Mouse (Mus musculus) left cerebral cortex, adult 18-20 months (tissue): ENCODE results near the gene Pbxip1. TPM values are rescaled to one million over a fixed set of nuclear protein-coding genes. Genes with fewer than 3 reads are reported as not detected.
A peak's percentile ranks its signal among the peaks of the same experiment; 100 is the strongest.

Experiments
- DNase-seq, 2 experiments: peaks; one replicate each; pipeline ENCODE4 v3.0.0; 2021 to 2022; ENCODE audit warnings: low spot score in 2 of 2, mixed read lengths in 1 of 2
- total RNA-seq, 2 experiments: library from RNA; stranded (reverse); gene quantifications; 2 replicates each; pipeline ENCODE4 v1.2.3; 2021

The Pbxip1 gene
- total RNA-seq, 2 experiments from 2014 or later: 33.9 to 34.4 TPM

DNA sequence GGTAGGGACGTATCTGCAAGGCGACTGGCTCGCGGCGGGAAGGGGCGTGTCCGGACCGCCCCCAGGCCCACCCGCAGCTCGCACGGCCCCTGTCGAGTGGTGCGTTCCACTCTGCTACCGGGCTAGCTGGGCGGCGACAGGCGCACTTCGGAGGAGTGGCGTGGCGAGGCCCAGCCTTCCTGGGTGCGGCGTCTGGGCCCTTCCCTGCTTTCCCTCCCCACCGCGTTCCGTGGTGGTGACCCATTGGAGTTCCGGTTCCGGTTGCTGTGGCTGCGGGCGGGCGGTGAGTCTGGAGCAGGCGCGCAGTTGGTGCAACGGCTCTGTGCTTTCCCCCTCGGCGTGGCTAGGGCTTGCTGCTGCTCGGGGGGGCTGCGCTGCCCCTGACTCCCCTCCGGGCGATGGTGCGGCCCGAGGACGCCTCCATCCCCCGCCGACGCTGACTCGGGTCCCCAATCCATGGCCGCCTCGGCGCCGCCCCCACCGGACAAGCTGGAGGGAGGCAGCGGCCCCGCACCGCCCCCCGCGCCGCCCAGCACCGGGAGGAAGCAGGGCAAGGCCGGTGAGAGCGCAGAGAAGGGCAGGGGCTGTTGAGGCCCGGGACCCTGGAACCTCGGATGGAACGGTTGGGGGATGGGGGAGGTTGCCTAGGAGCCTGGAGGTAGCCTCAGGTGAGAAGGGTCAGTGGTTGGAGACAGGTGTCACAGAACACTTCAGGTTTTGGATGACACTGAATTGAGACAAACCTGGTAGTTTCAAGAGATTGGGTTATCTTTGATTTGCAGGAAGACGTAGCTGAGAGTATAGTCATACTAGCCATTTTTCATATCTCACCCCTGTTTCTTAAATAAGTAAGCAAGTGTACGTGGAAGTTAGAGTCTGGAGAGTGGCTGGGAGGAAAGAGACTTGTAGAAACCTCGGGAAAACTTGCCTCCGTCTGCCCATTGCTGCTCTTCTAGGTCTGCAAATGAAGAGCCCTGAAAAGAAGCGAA lies 6.0 kb upstream of the Pbxip1 start, which contains the start of gene Pygo2:
Pygo2 (plus strand) TSS at position 44 of the 989 bp plus-strand sequence.
- peak; percentile 92 to 98 for DNase-seq

DNA sequence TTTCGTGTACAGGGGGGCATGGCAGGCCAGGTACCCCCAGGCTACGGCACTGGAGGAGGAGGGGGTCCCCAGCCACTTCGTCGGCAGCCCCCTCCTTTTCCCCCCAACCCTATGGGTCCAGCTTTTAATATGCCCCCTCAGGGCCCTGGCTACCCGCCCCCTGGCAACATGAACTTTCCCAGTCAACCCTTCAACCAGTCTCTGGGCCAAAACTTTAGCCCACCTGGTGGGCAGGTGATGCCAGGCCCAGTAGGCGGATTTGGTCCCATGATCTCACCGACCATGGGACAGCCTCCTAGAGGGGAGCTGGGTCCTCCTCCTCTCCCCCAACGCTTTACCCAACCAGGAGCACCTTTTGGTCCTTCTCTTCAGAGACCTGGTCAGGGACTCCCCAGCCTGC lies 3.9 kb upstream of the Pbxip1 start:
- no peak for DNase-seq

DNA sequence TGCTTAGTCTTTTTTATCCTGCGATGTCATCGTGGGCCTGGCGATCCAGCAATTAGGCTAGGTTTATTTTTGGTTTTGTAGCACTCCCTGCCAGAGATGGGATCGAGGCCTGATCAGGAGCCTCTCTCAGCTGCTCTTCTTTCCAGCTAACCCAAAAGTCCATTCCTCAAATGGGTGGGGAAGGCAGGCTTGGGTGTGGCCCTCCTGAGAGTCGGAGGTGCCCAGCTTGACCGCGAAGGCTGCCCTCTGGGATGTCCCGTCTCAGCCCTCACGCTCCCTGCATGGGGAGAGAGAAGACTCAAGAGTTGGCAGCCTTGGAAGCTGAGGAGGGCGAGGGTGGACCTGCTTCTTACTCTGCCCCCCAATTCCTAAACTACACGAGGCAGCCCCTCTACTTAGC lies 2.0 kb upstream of the Pbxip1 start:
- DNase-seq: no peak

DNA sequence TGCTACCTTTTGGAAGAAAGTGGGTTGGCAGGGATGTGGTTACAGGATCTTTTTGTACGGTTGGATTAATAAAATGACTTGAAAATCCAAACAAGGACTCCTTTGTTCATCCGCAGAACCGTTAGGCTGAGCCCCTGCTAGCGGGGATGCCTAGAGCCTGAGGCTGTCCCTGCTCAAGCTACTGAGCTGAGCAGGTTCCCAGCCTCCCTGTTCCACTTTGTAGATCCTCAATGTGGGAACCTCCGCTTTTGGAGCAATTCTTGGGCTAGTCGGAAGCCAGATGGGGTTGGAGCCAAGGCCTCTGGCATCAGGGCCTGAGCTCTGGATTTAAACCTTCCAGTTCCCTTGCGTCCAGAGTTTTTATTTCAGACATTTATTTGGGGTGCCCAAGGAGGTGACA lies 1.5 kb upstream of the Pbxip1 start:
- DNase-seq: no peak

DNA sequence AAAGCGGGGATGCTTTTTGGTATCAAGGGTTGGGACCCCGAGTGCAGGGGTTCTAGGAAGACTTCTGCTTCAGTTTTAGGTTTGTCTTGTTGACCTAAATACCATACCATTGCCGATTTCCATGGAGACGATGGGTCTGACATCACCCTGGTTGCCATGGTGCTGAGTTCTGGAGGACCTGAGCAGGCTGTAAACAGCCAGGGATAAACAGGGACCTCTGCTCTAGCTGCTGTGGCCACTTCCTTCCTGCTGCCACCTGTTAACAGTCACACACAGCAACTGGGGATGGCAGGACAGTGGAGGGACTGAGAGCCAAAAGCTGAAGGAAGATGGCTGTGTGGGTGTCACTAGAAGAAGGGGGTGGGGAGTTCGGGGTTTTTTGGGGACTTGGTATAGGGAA lies 763 bp downstream of the Pbxip1 start:
- DNase-seq: no peak

DNA sequence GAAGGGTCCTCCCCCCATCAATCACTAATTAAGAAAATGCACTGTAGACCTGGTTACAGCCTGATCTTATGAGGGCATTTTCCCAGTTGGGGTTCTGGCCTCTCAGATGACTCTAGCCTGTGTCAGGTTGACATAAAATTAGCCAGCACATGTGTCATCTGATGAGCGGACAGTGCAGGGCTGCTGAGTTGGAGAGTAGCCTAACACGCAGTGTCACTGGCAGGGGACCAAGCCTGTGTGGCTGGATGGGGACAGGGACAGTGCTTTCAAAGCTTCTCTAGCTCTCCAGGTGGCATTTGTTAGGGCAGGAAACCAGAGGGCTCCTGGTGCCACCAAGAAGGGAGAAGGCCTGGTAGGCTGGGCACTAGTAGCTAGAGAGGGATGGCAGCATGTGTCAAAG lies 4.2 kb downstream of the Pbxip1 start:
- DNase-seq: no peak

DNA sequence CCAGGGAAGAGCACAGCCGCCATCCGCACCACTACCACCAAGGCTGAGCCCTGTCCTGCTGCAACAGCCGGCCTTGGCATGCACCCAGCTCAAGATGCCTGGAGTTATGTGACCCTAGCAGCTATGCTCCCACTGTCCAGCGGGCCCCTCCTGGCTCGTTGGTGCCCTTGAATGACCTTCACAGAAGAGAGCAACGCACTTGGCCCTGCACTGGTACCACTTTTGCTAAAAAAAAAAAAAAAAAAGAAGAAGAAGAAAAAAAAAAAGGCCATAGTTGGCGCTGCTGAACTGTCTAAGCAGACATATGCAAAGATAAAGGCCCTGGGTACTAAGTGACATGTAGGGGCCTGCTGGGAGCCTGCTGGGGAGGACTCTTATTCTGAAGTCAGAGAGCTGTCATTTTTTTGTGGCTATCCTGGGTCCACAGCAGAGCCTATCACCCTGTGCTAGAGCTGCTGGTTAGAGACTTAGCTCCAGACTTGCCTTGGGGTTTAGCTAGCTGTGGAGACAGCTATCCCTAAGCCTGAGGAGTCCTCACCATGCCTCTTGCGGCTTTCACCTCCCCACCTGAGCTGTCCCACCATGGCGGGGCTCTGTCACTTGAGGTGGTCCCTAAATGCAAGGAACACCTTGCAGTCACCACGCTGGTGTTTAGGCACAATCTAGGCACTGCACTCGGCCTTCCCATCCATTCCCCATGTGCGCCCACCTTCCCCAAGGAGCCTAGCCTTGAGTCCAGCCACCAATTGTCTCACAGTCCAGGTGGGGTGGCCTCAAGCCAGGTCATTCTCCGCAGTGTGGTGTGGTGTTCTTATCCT lies 12.4 kb downstream of the Pbxip1 start:
- DNase-seq: no peak

DNA sequence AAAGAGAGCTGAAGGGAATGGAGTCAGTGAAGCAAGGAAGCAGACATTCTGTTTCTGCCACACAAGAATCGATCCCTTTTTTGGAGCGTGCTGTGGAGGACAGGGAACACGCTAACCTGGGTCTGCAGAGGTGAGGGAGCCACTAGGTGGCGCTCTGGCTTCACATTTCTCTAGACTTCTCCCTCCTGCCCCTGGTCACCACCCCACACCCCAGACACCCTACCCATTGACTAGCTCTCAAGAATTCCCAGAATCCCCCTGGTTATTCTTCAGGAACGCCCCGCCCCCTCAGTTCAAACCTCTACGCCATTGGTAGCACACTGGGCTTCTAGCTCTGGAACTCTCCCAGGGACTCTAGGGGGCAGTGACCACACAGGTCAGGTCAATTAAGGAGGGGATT lies 13.0 kb downstream of the Pbxip1 start:
- DNase-seq: peak; percentile 74 to 80

DNA sequence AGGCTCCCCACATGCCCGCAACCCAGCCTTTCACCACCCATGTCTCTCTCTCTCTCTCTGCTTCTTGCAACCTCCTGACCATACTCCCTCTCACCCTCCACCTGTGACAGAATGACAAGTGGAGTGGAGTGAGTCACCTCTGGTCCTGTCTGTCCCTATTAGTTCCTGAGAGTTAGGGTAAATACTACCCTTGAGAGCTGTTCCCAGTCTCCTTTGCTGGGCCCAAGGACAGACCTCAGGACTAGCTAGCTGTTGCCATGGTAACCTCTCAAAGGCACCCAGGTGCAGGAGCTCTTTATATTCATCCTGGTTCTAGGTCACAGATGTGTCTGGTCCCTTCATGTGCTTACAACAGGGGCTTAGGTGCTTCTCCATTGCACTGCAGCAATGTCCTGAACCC lies 15.4 kb downstream of the Pbxip1 start:
- no peak for DNase-seq

DNA sequence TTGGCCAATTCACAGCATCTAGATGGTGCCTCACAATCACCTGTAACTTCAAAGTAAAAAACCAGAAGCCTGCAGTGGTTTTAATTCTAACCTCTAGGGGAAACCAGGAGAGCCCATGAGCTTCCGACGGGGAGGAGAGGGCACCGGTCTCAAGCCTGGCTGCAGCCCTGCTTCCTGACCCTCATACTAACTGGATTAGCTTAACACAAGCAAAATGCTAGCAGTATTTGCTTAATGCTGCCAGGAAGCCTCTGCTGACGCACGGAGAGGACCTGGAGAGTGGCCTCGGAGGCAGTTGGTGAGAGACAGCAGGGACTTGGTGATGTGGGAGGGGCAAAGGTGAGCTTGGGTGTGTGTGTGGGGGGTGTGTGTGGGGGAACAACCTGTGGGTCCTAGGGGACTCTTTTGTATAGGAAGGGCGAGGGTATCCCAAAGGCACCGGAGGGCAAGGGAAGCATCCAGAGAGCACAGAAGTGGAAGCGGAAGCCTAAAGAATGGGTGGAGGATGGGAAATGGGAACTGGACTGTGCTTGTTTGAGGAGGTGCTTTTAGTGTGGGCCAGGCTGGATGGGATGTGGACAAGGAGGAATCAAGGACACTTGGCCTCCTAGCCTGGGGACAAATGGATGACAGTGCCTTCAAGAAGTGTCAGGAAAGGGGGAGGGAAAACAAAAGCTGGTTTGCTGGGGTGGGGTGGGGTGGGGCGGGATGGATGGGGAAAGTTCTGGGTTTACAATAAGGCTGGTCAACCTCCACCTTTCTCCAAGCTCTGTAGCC lies 18.1 kb downstream of the Pbxip1 start, which contains the start of gene Pmvk:
Pmvk (plus strand) TSS at position 141 of the 777 bp plus-strand sequence.
- no peak for DNase-seq

DNA sequence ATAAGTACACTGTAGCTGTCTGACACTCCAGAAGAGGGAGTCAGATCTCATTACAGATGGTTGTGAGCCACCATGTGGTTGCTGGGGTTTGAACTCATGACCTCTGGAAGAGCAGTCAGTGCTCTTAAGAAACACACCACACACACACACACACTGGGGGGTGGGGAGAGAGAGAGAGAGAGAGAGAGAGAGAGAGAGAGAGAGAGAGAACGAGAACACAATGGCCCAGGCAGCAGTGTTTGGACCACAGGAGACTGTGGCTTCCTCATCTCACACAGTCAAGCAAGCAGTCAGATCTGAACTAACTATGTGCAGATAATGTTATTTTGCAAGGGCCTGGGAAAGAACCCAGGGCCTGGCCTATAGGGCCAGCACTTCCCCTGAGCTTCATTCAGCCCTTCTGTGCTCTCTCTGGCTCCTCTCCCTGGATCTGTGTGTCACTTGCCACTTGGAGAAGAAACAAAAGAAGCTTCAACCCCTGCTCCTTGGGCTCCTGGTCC lies 19.3 kb downstream of the Pbxip1 start:
- no peak for DNase-seq

DNA sequence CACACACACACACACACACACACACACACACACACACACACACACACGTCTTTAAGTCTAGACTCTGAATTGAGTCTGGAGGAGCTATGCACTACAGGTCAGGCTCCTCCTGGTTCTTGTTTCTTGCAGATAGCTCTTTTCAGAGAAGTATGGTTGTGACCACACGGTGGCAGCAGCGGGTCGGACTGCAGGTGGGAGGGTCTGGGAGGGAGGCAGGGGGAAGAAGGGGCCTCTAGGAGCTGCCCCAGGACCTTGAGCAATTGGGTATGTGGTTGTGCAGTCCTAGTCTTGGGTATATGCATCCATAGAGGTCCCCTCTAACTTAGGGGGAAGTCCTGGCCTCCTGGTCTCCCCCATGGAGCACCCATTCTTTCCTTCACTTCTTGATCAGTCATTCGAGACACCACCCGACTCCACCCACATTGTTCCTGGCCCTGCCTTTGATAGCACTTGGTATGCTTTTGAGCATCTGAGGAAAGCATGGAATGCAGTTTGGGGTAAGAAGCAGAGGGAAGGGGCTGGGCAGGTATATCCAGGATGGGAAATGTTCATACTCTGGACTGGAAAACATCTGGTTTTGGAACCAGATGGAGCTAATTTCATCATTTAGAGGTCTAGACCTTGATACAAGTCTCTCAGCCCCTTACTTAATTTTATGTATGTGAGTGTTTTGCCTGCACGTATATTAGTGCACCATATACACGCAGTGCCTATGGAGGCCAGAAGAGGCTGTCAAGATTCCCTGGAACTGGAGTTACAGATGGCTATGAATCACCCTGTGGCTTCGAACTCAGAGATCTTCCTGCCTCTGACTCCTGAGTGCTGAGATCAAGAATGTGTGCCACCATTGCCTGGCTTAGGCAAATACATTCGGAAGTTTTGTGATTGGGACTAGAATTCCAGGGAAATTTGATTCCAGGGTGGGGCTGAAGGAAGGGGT lies 20.5 kb downstream of the Pbxip1 start:
- peak; percentile 58 to 69 for DNase-seq

DNA sequence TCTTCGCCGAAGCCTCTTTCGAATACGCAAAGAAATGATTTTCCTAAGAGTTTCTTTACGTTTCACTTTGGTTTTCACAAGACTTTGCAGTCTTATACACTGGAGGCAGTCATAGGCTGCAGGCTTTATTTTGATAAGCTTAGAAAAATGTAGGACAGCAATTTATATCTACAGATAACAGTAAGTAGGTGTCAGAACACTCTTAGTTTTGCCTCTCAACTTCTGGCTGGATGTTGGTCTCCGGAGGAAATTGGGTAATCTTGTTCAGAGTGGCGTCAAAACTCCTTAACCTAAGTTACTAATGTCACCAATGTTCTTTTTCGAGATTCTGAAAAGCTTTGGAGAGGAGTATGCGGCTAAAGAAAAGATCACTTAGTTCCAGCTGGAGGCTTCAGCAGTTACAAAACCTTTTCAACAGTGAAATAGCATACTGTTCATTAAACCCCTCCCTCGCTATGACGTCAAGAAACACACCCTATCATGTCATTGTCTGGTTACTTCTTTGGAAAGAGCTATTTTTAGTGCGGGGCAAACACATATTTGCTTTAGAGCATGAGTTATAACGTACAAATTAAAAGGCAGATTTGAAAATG lies 22.0 kb downstream of the Pbxip1 start:
- DNase-seq: peak in 1 of 2 experiments; percentile 29

DNA sequence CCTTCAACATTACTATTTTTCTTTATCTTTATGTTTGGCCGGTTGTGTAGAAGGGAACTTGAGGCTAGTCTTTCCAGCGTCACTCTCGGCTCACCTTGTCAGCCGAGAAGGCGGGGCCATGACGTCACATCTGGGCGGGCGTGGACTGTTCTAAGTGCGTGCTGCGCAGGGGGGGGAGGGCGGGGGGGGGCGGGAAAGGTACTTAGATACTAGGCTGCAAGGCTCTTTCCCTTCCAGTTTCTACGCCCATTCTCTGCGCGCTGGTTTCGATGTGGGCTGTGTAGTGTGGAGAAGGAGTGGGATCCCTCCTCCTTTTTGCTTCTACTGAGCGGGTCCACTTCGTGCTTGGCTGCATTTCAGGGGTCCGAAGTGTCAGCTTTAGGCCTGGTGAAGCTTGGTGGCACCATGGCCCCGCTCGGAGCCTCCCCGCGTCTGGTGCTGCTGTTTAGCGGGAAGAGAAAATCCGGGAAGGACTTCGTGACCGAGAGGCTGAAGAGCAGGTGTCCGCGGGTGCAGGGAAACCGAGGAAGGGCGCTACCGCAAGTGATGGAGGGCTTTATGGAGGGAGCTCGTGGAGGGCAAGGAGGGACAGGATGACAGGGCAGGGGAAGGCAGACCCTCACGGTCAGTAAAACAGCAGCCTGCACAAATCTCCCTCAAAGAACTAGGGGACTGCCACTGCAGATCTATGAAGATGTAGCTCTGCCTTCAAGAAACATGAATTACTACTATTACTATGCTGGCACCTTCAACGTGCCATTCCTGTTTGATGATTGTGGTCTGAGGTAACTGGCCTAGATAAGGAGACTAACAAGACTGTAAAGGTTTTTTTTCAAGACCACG lies 22.7 kb downstream of the Pbxip1 start:
- peak; percentile 89 to 93 for DNase-seq

DNA sequence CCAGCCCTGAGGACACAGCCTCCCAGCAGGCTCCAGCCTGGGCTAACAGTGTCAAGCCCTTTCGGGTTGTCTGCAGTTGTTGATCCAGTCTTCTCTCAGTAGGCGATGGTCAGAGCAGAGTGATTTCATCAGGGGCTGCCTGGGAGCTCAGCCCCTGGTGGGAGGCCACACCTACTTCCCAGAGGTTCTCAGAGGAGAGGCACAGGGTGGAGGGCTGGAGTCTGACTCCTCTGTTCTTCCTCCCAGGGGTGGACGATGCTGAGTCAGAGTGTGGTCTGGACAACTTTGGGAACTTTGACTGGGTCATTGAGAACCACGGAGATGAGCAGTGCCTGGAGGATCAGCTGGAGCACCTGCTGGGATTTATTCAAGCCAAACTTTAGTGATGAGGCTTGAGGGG lies 31.8 kb downstream of the Pbxip1 start:
- no peak for DNase-seq

DNA sequence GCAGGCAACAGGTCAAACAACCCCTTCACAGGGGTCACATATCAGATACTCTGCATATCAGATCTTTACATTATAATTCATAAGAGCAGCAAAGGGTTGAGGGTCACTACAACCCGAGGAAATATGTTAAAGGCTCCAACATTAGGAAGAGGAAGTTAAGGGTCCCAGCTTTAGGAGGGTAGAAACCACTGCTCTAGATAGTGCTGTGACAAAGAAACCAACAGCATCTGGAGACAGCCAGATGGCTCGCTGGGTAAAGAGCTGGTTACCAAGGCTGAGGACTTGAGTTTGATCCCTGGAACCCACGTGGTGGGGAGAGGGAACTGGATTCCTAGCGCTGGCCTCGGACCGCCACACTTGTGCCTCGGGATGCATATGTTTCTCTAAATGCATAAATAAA lies 35.8 kb downstream of the Pbxip1 start:
- no peak for DNase-seq

DNA sequence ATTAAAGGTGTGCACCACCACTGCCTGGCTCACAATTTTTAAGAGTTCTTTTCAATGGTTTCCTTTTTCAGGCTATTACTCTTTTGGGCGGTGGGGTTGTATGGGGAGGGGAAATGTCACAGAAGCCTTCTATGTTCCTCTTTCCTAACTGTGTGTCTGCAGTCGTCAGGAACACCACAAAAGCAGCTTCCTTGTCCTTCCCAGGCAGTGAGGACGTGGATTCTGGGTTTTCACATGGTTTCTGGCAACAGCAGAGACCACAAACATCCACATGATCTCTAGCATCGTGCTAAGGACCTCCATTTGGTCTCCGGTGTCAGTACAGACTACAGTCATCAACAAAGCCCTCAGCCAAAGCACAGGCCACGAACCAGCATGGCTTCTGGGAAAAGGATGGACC lies 37.3 kb downstream of the Pbxip1 start:
- no peak for DNase-seq

DNA sequence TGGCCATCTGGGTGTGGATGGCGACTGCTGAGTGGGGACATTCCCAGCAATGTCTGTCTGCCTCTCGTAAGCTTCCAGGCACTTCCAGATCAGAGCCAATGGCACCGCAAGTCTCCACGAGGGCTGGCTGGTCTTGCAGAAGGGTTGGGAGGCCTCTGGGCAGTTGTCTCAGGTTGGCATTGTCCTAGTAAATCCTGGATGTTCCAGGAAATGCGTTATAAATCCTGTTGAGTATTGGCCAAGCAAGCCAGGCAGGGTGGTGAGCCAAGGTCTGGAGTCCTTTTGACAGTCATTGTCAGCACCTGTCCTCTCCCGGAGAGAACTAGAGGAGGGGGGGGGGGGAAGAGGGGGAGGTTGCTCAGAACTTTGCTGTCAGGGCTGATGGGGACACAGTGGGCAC lies 42.5 kb downstream of the Pbxip1 start:
- DNase-seq: no peak
